Mouse (Mus musculus) intestine, postnatal 0 days (tissue): ENCODE measurements around the gene Inca1. TPM values are rescaled to one million over a fixed set of nuclear protein-coding genes. Genes with fewer than 3 reads are reported as not detected.
A peak's percentile ranks its signal among the peaks of the same experiment; 100 is the strongest.

Experiments used
- ATAC-seq: fragments of 200-750 bp; cut with Nextera tagmentation; 2 replicates; pipeline ENCODE4 v1.8.0; 2017; ENCODE audit warnings: mild to moderate bottlenecking, moderate TSS enrichment, moderate library complexity
- H3K27ac ChIP-seq: fragments of 300-500 bp; sonication (generic); 2 replicates; pipeline ENCODE4 v1.5.1; 2014; ENCODE audit warnings: mild to moderate bottlenecking, low read depth, low read length, moderate library complexity
- H3K27me3 ChIP-seq: fragments of 300-500 bp; sonication (generic); replicated peaks from 2 replicates; pipeline ENCODE4 v1.6.1; 2014; ENCODE audit warnings: low read length, mixed read lengths; ENCODE audit not compliant: control insufficient read depth, insufficient read depth
- H3K36me3 ChIP-seq: fragments of 300-500 bp; sonication (generic); 2 replicates; pipeline ENCODE4 v1.6.1; 2014; ENCODE audit warnings: mild to moderate bottlenecking, moderate library complexity; ENCODE audit not compliant: control insufficient read depth, insufficient read depth
- H3K4me1 ChIP-seq: fragments of 300-500 bp; sonication (generic); replicated peaks from 2 replicates; pipeline ENCODE4 v1.6.1; 2014; ENCODE audit warnings: antibody characterized with exemption, low read length, mixed read lengths; ENCODE audit not compliant: control insufficient read depth, insufficient read depth
- H3K4me2 ChIP-seq: fragments of 300-500 bp; sonication (generic); replicated peaks from 2 replicates; pipeline ENCODE4 v1.6.1; 2014; ENCODE audit warnings: low read depth, mild to moderate bottlenecking, moderate library complexity
- H3K4me3 ChIP-seq: fragments of 300-500 bp; sonication (generic); 2 replicates; pipeline ENCODE4 v1.5.1; 2014; ENCODE audit warnings: low read depth, low read length
- H3K9ac ChIP-seq: fragments of 300-500 bp; sonication (generic); 2 replicates; pipeline ENCODE4 v1.6.1; 2014; ENCODE audit warnings: mild to moderate bottlenecking, low read depth, low read length
- H3K9me3 ChIP-seq: fragments of 300-500 bp; sonication (generic); 2 replicates; pipeline ENCODE4 v1.6.1; 2016; ENCODE audit warnings: mixed run types; ENCODE audit not compliant: control insufficient read depth
- CTCF ChIP-seq: sonication (generic); IDR thresholded peaks from 2 replicates; pipeline ENCODE4 v1.5.1; 2016; ENCODE audit warnings: low read depth, mild to moderate bottlenecking, control low read depth, antibody characterized with exemption, moderate library complexity
- WGBS: fragments of 180-500 bp; shearing (Covaris S2); extraction: QIAGEN DNeasy Blood & Tissue Kit; methylation state at CpG from one replicate; pipeline ENCODE4 v1.1.7; 2014; 5-methylcytosine and 5-hydroxymethylcytosine counted together
- polyA plus RNA-seq: library from polyadenylated mRNA; unstranded; fragments of >200 nt; fragmentation: Nextera tagmentation; extraction: Ambion mirVana; gene quantifications from 2 replicates; pipeline ENCODE4 v1.2.1, GENCODE M21; 2015

Inca1 gene
- polyA plus RNA-seq, 1 experiment from 2014 or later: 2.8 TPM

DNA sequence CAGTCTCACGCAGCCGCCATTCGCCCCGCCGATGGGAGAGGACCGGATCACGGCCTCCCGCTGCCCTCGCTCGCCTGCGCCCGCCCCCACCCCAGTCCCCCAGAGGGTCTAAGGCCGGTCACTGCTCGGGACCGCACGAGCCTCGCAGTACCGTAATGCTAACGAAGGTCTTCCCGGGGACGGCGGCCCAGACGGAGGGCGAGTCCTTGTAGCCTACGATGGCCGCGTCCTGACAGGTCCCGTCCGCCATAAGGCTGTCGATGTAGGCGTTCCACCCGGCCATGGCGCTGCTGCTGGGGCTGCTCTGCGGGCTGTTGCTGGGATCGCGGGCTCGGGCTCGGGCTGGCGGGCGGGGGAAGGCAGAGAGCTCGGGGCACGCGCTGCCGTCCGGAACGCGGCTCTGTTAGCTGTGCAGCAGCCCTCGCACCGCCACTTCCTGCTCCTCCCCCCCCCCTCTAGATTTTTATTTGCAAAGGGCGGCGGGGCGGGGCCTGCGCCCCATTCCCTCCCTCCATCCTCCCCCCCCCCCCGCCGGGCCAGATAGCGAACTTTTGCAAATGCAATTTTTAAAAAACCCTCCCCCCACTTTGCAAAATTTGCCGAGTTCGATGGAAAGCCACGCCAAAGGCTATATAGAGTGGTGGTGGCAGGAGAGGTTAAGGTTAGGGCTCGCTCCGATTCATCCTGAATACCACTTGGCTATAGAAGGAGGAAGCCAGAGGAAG lies 45.6 kb downstream of the Inca1 start, which contains the start of gene Pfn1:
Pfn1 (minus strand) TSS at position 447 of the 725 bp plus-strand sequence.
- peak; percentile 42 for ATAC-seq
- H3K4me1 ChIP-seq: peaks cover 15% of the 10 kb centered on the region
- peak within 1 kb of the TSS; percentile 99 for H3K9ac ChIP-seq
- peak within 1 kb of the TSS; percentile 99 for H3K27ac ChIP-seq
- peak within 1 kb of the TSS; percentile 100 for H3K4me3 ChIP-seq
- H3K4me2 ChIP-seq: peak within 1 kb of the TSS; percentile 91
- H3K36me3 ChIP-seq: peaks cover 30% of the 10 kb centered on the region
- under 1% methylated on average over 53 of the region's 61 CpGs for WGBS
- H3K27me3 ChIP-seq: no peaks in the 10 kb centered on the region
- TF ChIP-seq CTCF: no peak
- no peaks in the 10 kb centered on the region for H3K9me3 ChIP-seq

DNA sequence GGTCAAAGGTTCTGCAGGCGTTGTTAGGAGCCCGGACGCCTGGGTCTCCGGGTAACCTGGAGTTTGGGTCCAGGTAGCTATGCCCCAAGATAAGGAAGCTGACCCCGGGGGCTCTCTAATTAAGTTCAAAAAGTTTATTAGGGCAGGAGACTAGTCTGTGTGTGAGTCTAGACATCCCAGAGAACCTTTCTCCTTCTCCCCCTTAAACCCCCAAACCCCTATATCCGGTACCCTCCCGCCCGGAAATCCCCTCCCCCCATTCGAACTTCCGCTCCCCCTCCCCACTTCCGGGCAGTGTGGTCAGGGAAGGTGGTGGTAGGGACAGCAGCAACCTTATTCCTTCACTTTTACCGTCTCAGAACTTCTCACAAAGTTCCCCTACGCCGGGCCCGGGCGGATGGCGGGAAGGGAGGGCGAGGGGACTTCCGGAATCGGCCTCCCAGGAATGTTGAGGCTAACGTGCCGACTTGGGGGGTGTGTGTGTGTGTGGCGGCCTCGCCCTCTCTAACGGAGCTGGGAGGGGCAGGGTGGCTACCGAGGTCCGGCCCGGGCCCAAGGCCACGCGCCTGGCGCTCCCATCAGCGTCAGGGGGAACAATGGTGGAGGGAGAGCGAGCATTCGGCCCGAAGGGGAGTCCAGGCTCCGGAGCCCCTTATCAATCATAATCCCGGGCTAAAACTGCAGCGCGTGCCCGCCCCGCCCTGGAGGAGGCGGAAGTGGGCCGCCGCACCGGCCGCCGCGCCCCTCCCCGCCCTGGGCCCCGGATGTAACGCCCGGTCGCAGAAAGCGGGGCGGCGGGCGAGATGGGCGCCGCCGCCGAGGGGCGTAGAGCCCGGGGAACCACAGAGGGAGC lies 46.4 kb downstream of the Inca1 start:
- under 1% methylated on average over 55 of the region's 63 CpGs for WGBS
- Histone ChIP-seq H3K4me1 (peaks cover 15% of the 10 kb centered on the region), H3K27ac (peak overlapping the region; percentile 99), H3K9ac (peak overlapping the region; percentile 99), H3K27me3 (no peaks in the 10 kb centered on the region), H3K4me2 (peak overlapping the region; percentile 91), H3K9me3 (no peaks in the 10 kb centered on the region), H3K4me3 (peak overlapping the region; percentile 100), H3K36me3 (peaks cover 30% of the 10 kb centered on the region)
- ATAC-seq: peak; percentile 48
- TF ChIP-seq CTCF: 0 out of 2 replicates have a peak, but pooled peaks have one; percentile 2

DNA sequence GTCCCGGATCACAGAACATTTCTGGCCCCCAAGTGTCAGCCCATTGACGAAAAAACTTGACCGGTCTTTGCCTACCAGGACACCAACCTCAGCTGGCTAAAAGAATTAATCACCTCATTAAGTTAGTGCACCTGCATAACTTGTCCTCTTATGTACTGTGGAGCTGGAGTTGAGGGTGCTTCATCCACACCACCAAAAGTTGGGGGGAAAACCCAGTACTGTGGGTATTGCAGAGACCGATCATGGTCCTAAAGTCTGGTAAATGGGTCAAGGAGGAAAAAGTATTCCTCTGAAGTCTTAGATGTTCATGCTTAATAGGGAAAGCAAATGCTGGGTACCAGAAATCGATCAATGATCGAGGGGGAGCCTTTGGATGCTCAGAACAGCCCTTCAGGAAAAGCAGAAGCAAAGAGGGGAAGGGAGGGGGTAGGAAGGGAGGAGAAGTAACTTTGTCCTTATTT lies 47.0 kb downstream of the Inca1 start:
- Histone ChIP-seq H3K9ac (peak overlapping the region; percentile 99), H3K36me3 (peaks cover 30% of the 10 kb centered on the region), H3K27ac (peak overlapping the region; percentile 22), H3K4me3 (peak overlapping the region; percentile 100), H3K4me2 (peak overlapping the region; percentile 91), H3K9me3 (no peaks in the 10 kb centered on the region), H3K27me3 (no peaks in the 10 kb centered on the region), H3K4me1 (peaks cover 15% of the 10 kb centered on the region)
- ATAC-seq: no peak
- WGBS: 20% methylated on average over 6 of the region's 6 CpGs
- no peak for TF ChIP-seq CTCF

DNA sequence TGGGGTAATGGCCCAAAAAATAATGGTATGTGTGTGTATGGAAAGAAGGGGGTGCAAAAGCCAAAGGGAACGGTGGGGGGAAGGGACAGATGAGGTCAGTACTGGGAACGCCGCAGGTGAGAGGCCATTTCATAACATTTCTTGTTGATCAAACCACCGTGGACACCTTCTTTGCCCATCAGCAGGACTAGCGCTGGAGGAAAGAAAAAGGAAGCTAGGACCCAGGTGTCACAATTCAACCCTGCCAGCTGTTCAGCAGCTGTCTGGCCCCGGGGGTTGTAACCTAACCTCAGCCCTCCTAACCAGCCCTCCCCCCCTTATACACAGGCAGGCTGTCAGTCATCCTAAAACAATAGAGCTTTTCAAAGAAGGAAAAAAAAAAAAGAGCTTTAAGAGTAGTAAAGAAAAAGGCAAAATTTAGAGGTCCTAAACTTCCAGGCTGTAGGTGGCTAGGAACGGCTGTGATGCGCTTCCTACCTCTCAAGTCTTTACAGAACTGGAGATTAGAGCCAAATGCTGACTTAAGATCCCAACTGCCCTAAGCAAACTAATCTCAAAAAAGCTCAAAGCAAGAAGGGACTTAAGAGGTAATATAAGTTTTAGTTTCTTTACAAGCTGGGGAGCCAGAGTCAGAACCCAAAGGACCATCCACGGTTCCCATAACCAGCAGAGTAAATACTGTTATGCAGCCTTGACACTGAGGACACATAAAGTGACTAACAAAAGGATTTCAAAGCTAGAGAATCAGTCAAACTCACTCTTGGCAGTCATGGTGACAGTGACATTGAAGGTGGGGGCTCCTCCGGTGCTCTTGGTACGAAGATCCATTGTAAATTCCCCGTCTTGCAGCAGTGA lies 47.7 kb downstream of the Inca1 start:
- peaks cover 15% of the 10 kb centered on the region for H3K4me1 ChIP-seq
- ATAC-seq: no peak
- H3K9me3 ChIP-seq: no peaks in the 10 kb centered on the region
- WGBS: 29% methylated on average over 12 of the region's 12 CpGs
- no peaks in the 10 kb centered on the region for H3K27me3 ChIP-seq
- no peak for TF ChIP-seq CTCF
- H3K36me3 ChIP-seq: peaks cover 30% of the 10 kb centered on the region
- peak overlapping the region; percentile 100 for H3K4me3 ChIP-seq
- peak overlapping the region; percentile 22 for H3K27ac ChIP-seq
- peak overlapping the region; percentile 91 for H3K4me2 ChIP-seq
- H3K9ac ChIP-seq: peak overlapping the region; percentile 99

DNA sequence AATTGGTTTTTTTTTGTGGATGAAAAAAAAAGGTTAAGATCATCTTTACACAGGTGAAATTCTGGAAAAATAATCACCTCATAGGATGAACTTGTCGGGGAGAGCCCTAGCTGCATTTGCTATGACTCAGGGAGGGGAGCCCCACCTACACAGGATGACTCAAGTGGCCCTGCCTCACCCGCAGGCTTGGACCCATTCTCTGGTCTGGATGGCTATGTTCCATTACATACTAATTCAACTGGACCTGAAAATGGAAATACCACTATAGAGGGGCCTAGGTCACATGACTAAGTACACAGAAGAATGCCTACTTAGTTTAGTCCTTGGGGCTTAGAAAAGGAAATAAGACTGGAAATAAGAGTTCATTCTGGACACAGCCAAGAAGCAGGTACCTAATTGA lies 48.6 kb downstream of the Inca1 start:
- ATAC-seq: no peak
- Histone ChIP-seq H3K36me3 (peaks cover 30% of the 10 kb centered on the region), H3K27ac (no peak overlapping the region), H3K4me3 (no peak overlapping the region), H3K4me2 (peak overlapping the region; percentile 91), H3K4me1 (peaks cover 11% of the 10 kb centered on the region), H3K9ac (no peak overlapping the region), H3K27me3 (no peaks in the 10 kb centered on the region), H3K9me3 (no peaks in the 10 kb centered on the region)
- no peak for TF ChIP-seq CTCF
- 29% methylated on average over 2 of the region's 2 CpGs for WGBS
